Mouse (Mus musculus) liver, embryonic 16.5 days (tissue): ENCODE results near the gene Tomm20. TPM values are rescaled to one million over a fixed set of nuclear protein-coding genes. Genes with fewer than 3 reads are reported as not detected.
A peak's percentile ranks its signal among the peaks of the same experiment; 100 is the strongest.

Source experiments
- ATAC-seq: fragments of 200-750 bp; cut with Nextera tagmentation; 2 replicates; pipeline ENCODE4 v1.8.0; 2017; ENCODE audit warnings: low read depth, mild to moderate bottlenecking, moderate number of reproducible peaks, moderate library complexity
- H3K27ac ChIP-seq: fragments of 300-500 bp; sonication (generic); 2 replicates; pipeline ENCODE4 v1.5.1; 2014; ENCODE audit warnings: mild to moderate bottlenecking, low read length
- H3K27me3 ChIP-seq: fragments of 300-500 bp; sonication (generic); 2 replicates; pipeline ENCODE4 v1.6.1; 2014; ENCODE audit warnings: low read depth, low read length, mixed read lengths; ENCODE audit not compliant: control insufficient read depth, insufficient read depth
- H3K36me3 ChIP-seq: fragments of 300-500 bp; sonication (generic); 2 replicates; pipeline ENCODE4 v1.6.1; 2014; ENCODE audit warnings: mild to moderate bottlenecking; ENCODE audit not compliant: control insufficient read depth, insufficient read depth
- H3K4me1 ChIP-seq: fragments of 300-500 bp; sonication (generic); 2 replicates; pipeline ENCODE4 v1.6.1; 2014; ENCODE audit warnings: low read depth, low read length, mixed read lengths; ENCODE audit not compliant: control insufficient read depth
- H3K4me2 ChIP-seq: fragments of 300-500 bp; sonication (generic); 2 replicates; pipeline ENCODE4 v1.6.1; 2014; ENCODE audit warnings: low read depth, low read length, mixed read lengths
- H3K4me3 ChIP-seq: fragments of 300-500 bp; sonication (generic); 2 replicates; pipeline ENCODE4 v1.5.1; 2014; ENCODE audit warnings: low read depth, mild to moderate bottlenecking, low read length
- H3K9ac ChIP-seq: fragments of 300-500 bp; sonication (generic); 2 replicates; pipeline ENCODE4 v1.6.1; 2014; ENCODE audit warnings: low read depth, low read length
- H3K9me3 ChIP-seq: fragments of 300-500 bp; sonication (generic); replicated peaks from 2 replicates; pipeline ENCODE4 v1.6.1; 2016; ENCODE audit warnings: low read length; ENCODE audit not compliant: control insufficient read depth
- WGBS: fragments of 180-500 bp; shearing (Covaris S2); extraction: QIAGEN DNeasy Blood & Tissue Kit; methylation state at CpG from one replicate; pipeline ENCODE4 v1.1.7; 2014; ENCODE audit not compliant: insufficient replicate concordance; 5-methylcytosine and 5-hydroxymethylcytosine counted together
- polyA plus RNA-seq: library from polyadenylated mRNA; unstranded; fragments of >200 nt; fragmentation: Nextera tagmentation; extraction: Ambion mirVana; gene quantifications from 2 replicates; pipeline ENCODE4 v1.2.1, GENCODE M21; 2015

Tomm20 gene
- polyA plus RNA-seq, 1 experiment from 2014 or later = 85.0 TPM

- ATAC-seq = no peak
- no peaks in the 10 kb centered on the region for H3K27me3 ChIP-seq
- peaks cover 7% of the 10 kb centered on the region for H3K4me1 ChIP-seq
- H3K9me3 ChIP-seq = no peaks in the 10 kb centered on the region
- 75% methylated on average over 9 of the region's 9 CpGs for WGBS
- H3K27ac ChIP-seq = no peak overlapping the region
- no peak overlapping the region for H3K9ac ChIP-seq
- H3K4me3 ChIP-seq = no peak overlapping the region
- no peaks in the 10 kb centered on the region for H3K36me3 ChIP-seq
- no peak overlapping the region for H3K4me2 ChIP-seq
Observed at GRCm38 (mm10) chr8:126907968-126908367, 37.7 kb downstream of the Tomm20 start.

- WGBS = 65% methylated on average over 3 of the region's 3 CpGs
- no peaks in the 10 kb centered on the region for H3K9me3 ChIP-seq
- no peaks in the 10 kb centered on the region for H3K27me3 ChIP-seq
- no peak overlapping the region for H3K4me2 ChIP-seq
- H3K9ac ChIP-seq = no peak overlapping the region
- no peak for ATAC-seq
- H3K4me1 ChIP-seq = peaks cover 7% of the 10 kb centered on the region
- no peaks in the 10 kb centered on the region for H3K36me3 ChIP-seq
- H3K4me3 ChIP-seq = no peak overlapping the region
- H3K27ac ChIP-seq = no peak overlapping the region
Observed at GRCm38 (mm10) chr8:126907374-126907773, 38.3 kb downstream of the Tomm20 start.

GRCm38 (mm10) chr8:126905387-126905786, 40.3 kb downstream of the Tomm20 start:
- no peaks in the 10 kb centered on the region for H3K36me3 ChIP-seq
- H3K9ac ChIP-seq = no peak overlapping the region
- H3K4me3 ChIP-seq = no peak overlapping the region
- no peak overlapping the region for H3K4me2 ChIP-seq
- H3K9me3 ChIP-seq = no peaks in the 10 kb centered on the region
- peaks cover 10% of the 10 kb centered on the region for H3K4me1 ChIP-seq
- WGBS = 71% methylated on average over 3 of the region's 3 CpGs
- no peak overlapping the region for H3K27ac ChIP-seq
- H3K27me3 ChIP-seq = no peaks in the 10 kb centered on the region
- ATAC-seq = no peak

- Histone ChIP-seq H3K4me2 (no peak overlapping the region), H3K9ac (no peak overlapping the region), H3K27ac (no peak overlapping the region), H3K4me3 (no peak overlapping the region), H3K4me1 (peaks cover 13% of the 10 kb centered on the region; the same call in 1 of the 2 replicates), H3K36me3 (no peaks in the 10 kb centered on the region), H3K27me3 (no peaks in the 10 kb centered on the region), H3K9me3 (no peaks in the 10 kb centered on the region)
- ATAC-seq = peak; percentile 53
- 63% methylated on average over 9 of the region's 9 CpGs for WGBS
Observed at GRCm38 (mm10) chr8:126903927-126904326, 41.7 kb downstream of the Tomm20 start.

- Histone ChIP-seq H3K9ac (no peak overlapping the region), H3K27ac (no peak overlapping the region), H3K4me3 (no peak overlapping the region), H3K27me3 (no peaks in the 10 kb centered on the region), H3K36me3 (no peaks in the 10 kb centered on the region), H3K4me2 (no peak overlapping the region), H3K4me1 (peaks cover 13% of the 10 kb centered on the region; the same call in 1 of the 2 replicates), H3K9me3 (no peaks in the 10 kb centered on the region)
- 48% methylated on average over 9 of the region's 9 CpGs for WGBS
- ATAC-seq = 0 out of 2 replicates have a peak, but pooled peaks have one; percentile 7
Observed at GRCm38 (mm10) chr8:126903224-126903895, 42.3 kb downstream of the Tomm20 start.

GRCm38 (mm10) chr8:126901612-126902011, 44.0 kb downstream of the Tomm20 start:
- ATAC-seq = peak; percentile 54; the same call in 1 of the 2 replicates
- no peak overlapping the region for H3K27ac ChIP-seq
- WGBS = 30% methylated on average over 1 of the region's 1 CpGs

GRCm38 (mm10) chr8:126901049-126901448, 44.6 kb downstream of the Tomm20 start:
- ATAC-seq = no peak

More at GRCm38 (mm10) chr8:126901612-126902011, 44.0 kb downstream of the Tomm20 start:
- Histone ChIP-seq H3K4me1 (peaks cover 13% of the 10 kb centered on the region; the same call in 1 of the 2 replicates), H3K4me2 (no peak overlapping the region), H3K9me3 (no peaks in the 10 kb centered on the region), H3K36me3 (no peaks in the 10 kb centered on the region), H3K27me3 (no peaks in the 10 kb centered on the region), H3K9ac (no peak overlapping the region), H3K4me3 (no peak overlapping the region)

GRCm38 (mm10) chr8:126895133-126895532, 50.5 kb downstream of the Tomm20 start:
- Histone ChIP-seq H3K4me2 (no peak overlapping the region), H3K4me3 (no peak overlapping the region), H3K9ac (no peak overlapping the region), H3K4me1 (peaks cover 3% of the 10 kb centered on the region; the same call in 1 of the 2 replicates), H3K27me3 (no peaks in the 10 kb centered on the region), H3K27ac (no peak overlapping the region), H3K9me3 (no peaks in the 10 kb centered on the region), H3K36me3 (no peaks in the 10 kb centered on the region)
- 37% methylated on average over 6 of the region's 6 CpGs for WGBS
- ATAC-seq = no peak

More at GRCm38 (mm10) chr8:126901049-126901448, 44.6 kb downstream of the Tomm20 start:
- no peak overlapping the region for H3K4me3 ChIP-seq
- no peaks in the 10 kb centered on the region for H3K36me3 ChIP-seq
- no peak overlapping the region for H3K4me2 ChIP-seq
- H3K4me1 ChIP-seq = peaks cover 13% of the 10 kb centered on the region; the same call in 1 of the 2 replicates
- H3K27ac ChIP-seq = no peak overlapping the region
- H3K9ac ChIP-seq = no peak overlapping the region
- no peaks in the 10 kb centered on the region for H3K9me3 ChIP-seq
- no peaks in the 10 kb centered on the region for H3K27me3 ChIP-seq
- WGBS = 36% methylated on average over 2 of the region's 2 CpGs

GRCm38 (mm10) chr8:126887639-126888006, 58.0 kb downstream of the Tomm20 start:
- Histone ChIP-seq H3K4me3 (no peak overlapping the region), H3K9ac (no peak overlapping the region), H3K27me3 (no peaks in the 10 kb centered on the region), H3K36me3 (no peaks in the 10 kb centered on the region), H3K9me3 (no peaks in the 10 kb centered on the region), H3K27ac (no peak overlapping the region), H3K4me2 (no peak overlapping the region), H3K4me1 (no peaks in the 10 kb centered on the region; the same call in 1 of the 2 replicates)
- ATAC-seq = no peak
- 67% methylated on average over 3 of the region's 3 CpGs for WGBS
